In genomic region chr17:11354348-11354747, GRCm38 (mm10) we compare ENCODE assay signal across 27 mouse cellular contexts.
A peak's percentile ranks its signal among the peaks of the same experiment; 100 is the strongest.
DNase-seq lines count a peak whose midpoint lies in the region; ATAC-seq lines count a peak whose summit lies in the region.
"Had no signal": no experiment of that assay in that cellular context is flagged by ENCODE, and none has a peak within 500 bp of the region (broad histone marks: within the 10 kb centered on the region; RNA-seq: fewer than 3 reads in every experiment).

No protein-coding gene starts in this region.

- no peak overlapping the region for H3K4me2 ChIP-seq in forebrain, embryonic 16.5 days (ENCODE audit: low read length)
- no peak overlapping the region for H3K4me2 ChIP-seq in forebrain, embryonic 13.5 days
- H3K4me2 ChIP-seq: embryonic facial prominence, embryonic 12.5 days; heart, embryonic 11.5 days; hindbrain, embryonic 13.5 days; limb, embryonic 12.5 days; liver, embryonic 15.5 days; lung, embryonic 14.5 days; midbrain, embryonic 15.5 days; neural tube, embryonic 15.5 days had no signal

- no peaks in the 10 kb centered on the region for H3K36me3 ChIP-seq in forebrain, embryonic 16.5 days (ENCODE audit: control insufficient read depth, insufficient read depth)
- no peaks in the 10 kb centered on the region for H3K36me3 ChIP-seq in forebrain, embryonic 13.5 days (ENCODE audit: poor library complexity, severe bottlenecking)
- H3K36me3 ChIP-seq: embryonic facial prominence, embryonic 12.5 days; hindbrain, embryonic 13.5 days; limb, embryonic 12.5 days; liver, embryonic 15.5 days; midbrain, embryonic 10.5 days; midbrain, embryonic 15.5 days; neural tube, embryonic 15.5 days had no signal

- no peaks in the 10 kb centered on the region for H3K9me3 ChIP-seq in forebrain, embryonic 16.5 days (ENCODE audit: control insufficient read depth, low read length)
- H3K9me3 ChIP-seq in forebrain, embryonic 13.5 days (replicated peaks) = no peaks in the 10 kb centered on the region
- H3K9me3 ChIP-seq: embryonic facial prominence, embryonic 12.5 days; hindbrain, embryonic 13.5 days; limb, embryonic 12.5 days; liver, embryonic 15.5 days; midbrain, embryonic 10.5 days; midbrain, embryonic 15.5 days; neural tube, embryonic 15.5 days had no signal

- H3K4me1 ChIP-seq in forebrain, embryonic 16.5 days (replicated peaks; ENCODE audit: control insufficient read depth, insufficient read depth, low read length) = 0 out of 2 replicates have a peak, but pooled peaks cover 2% of the 10 kb centered on the region
- no peaks in the 10 kb centered on the region for H3K4me1 ChIP-seq in forebrain, embryonic 13.5 days
- H3K4me1 ChIP-seq: embryonic facial prominence, embryonic 12.5 days; hindbrain, embryonic 13.5 days; liver, embryonic 15.5 days; midbrain, embryonic 10.5 days; midbrain, embryonic 15.5 days; neural tube, embryonic 15.5 days had no signal

- H3K27ac ChIP-seq in forebrain, embryonic 16.5 days (ENCODE audit: low read length) = no peak overlapping the region
- no peak overlapping the region for H3K27ac ChIP-seq in forebrain, embryonic 13.5 days
- H3K27ac ChIP-seq: embryonic facial prominence, embryonic 12.5 days; hindbrain, embryonic 13.5 days; limb, embryonic 12.5 days; liver, embryonic 15.5 days; midbrain, embryonic 10.5 days; midbrain, embryonic 15.5 days; neural tube, embryonic 15.5 days had no signal

- ATAC-seq in forebrain, embryonic 16.5 days = peak; percentile 57
- ATAC-seq in forebrain, embryonic 13.5 days = no peak; the same call in 1 of the 2 replicates
- no peak for ATAC-seq in granulocyte monocyte progenitor cell, adult 5-6 weeks (replicated peaks; ENCODE audit: poor library complexity, severe bottlenecking)
- ATAC-seq: CD4-positive, CD25-positive, alpha-beta regulatory T cell, adult 4 months; intestine, postnatal 0 days; midbrain, embryonic 15.5 days had no signal

- H3K27me3 ChIP-seq in forebrain, embryonic 16.5 days (replicated peaks; ENCODE audit: control insufficient read depth, insufficient read depth, low read length) = no peaks in the 10 kb centered on the region
- H3K27me3 ChIP-seq in forebrain, embryonic 13.5 days = no peaks in the 10 kb centered on the region
- H3K27me3 ChIP-seq: embryonic facial prominence, embryonic 12.5 days; hindbrain, embryonic 13.5 days; limb, embryonic 12.5 days; liver, embryonic 15.5 days; midbrain, embryonic 15.5 days; neural tube, embryonic 15.5 days had no signal

- H3K4me3 ChIP-seq in forebrain, embryonic 16.5 days (replicated peaks; ENCODE audit: low read length) = no peak overlapping the region
- no peak overlapping the region for H3K4me3 ChIP-seq in forebrain, embryonic 13.5 days
- H3K4me3 ChIP-seq: embryonic facial prominence, embryonic 12.5 days; hindbrain, embryonic 13.5 days; limb, embryonic 12.5 days; liver, embryonic 15.5 days; midbrain, embryonic 10.5 days; midbrain, embryonic 15.5 days; neural tube, embryonic 15.5 days had no signal

- no peak overlapping the region for H3K9ac ChIP-seq in forebrain, embryonic 16.5 days (replicated peaks; ENCODE audit: low read depth, low read length)
- no peak overlapping the region for H3K9ac ChIP-seq in forebrain, embryonic 13.5 days
- H3K9ac ChIP-seq: embryonic facial prominence, embryonic 12.5 days; hindbrain, embryonic 13.5 days; limb, embryonic 12.5 days; liver, embryonic 15.5 days; lung, embryonic 14.5 days; midbrain, embryonic 15.5 days; neural tube, embryonic 15.5 days had no signal

- peak; percentile 18 for DNase-seq in layer of hippocampus, adult 11-12 months (ENCODE audit: low spot score)
- DNase-seq in layer of hippocampus, postnatal 10 days (ENCODE audit: low spot score in 2 of 2) = no peak
- DNase-seq in right cerebral cortex, postnatal 14 days = peak; percentile 21
- DNase-seq in right cerebral cortex, adult 18-20 months = no peak
- DNase-seq: adrenal gland, postnatal 14 days; cerebellum, adult 2 months; embryo, embryonic 11 days; heart, postnatal 36 days; kidney, adult 9 months; kidney, postnatal 10 days; lung, embryonic 14.5 days; lung, postnatal 14 days; retina, postnatal 1 day; thymus, postnatal 4 days had no signal

- 61% methylated on average over 7 of the region's 7 CpGs for WGBS in forebrain, embryonic 16.5 days
- WGBS in forebrain, embryonic 13.5 days = 80% methylated on average over 7 of the region's 7 CpGs

Comparison
In these comparisons a context has a peak if more than half of its experiments do, and no peak if none do; other contexts are left out.
1. DNase-seq: peak in layer of hippocampus, adult 11-12 months (single experiment) and right cerebral cortex, postnatal 14 days (single experiment); none in layer of hippocampus, postnatal 10 days (0 of 2) and right cerebral cortex, adult 18-20 months (single experiment).